Mouse (Mus musculus): ENCODE measurements around the gene Slc44a5.

DNA sequence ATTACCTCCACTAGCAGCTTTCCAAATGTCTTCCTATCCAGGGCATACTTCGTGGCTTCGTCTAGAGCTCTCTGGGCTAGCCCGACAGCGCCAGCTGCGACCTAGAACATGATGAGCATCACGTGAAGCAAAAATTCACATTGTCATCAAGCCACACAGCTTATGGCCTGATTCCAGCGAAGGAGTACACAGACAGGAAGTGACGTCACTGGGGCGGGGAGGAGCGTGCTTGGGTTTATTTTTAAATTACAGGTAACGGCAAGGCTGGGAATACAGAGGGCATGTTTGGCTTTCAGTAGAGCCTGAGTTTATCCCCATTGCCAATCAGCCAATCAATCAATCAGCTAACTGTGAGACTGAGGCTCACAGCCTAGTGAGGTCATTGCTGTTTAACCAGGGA, 43.7 kb upstream of the Slc44a5 start:
- TF ChIP-seq CTCF (IDR thresholded peaks at IDR 0.05; ENCODE audit: low read depth): no peak
- TF ChIP-seq EP300 (optimal IDR thresholded peaks at IDR 0.05): no peak
